Mouse (Mus musculus) neural tube, embryonic 13.5 days (tissue): ENCODE results near the gene Tinagl1. TPM values are rescaled to one million over a fixed set of nuclear protein-coding genes. Genes with fewer than 3 reads are reported as not detected.
A peak's percentile ranks its signal among the peaks of the same experiment; 100 is the strongest.

Experiments used
- ATAC-seq: fragments of 200-750 bp; cut with Nextera tagmentation; 2 replicates; pipeline ENCODE4 v1.8.0; 2017; ENCODE audit warnings: low read depth, mild to moderate bottlenecking, moderate TSS enrichment, moderate library complexity
- H3K27ac ChIP-seq: fragments of 300-500 bp; sonication (generic); replicated peaks from 2 replicates; pipeline ENCODE4 v1.5.1; 2015; ENCODE audit warnings: moderate library complexity, mild to moderate bottlenecking, inconsistent platforms
- H3K27me3 ChIP-seq: fragments of 300-500 bp; sonication (generic); 2 replicates; pipeline ENCODE4 v1.6.1; 2015; ENCODE audit warnings: mild to moderate bottlenecking, inconsistent platforms
- H3K36me3 ChIP-seq: fragments of 300-500 bp; sonication (generic); 2 replicates; pipeline ENCODE4 v1.6.1; 2015; ENCODE audit warnings: mild to moderate bottlenecking, inconsistent platforms
- H3K4me1 ChIP-seq: fragments of 300-500 bp; sonication (generic); replicated peaks from 2 replicates; pipeline ENCODE4 v1.6.1; 2015; ENCODE audit warnings: inconsistent platforms
- H3K4me2 ChIP-seq: fragments of 300-500 bp; sonication (generic); 2 replicates; pipeline ENCODE4 v1.6.1; 2015; ENCODE audit warnings: inconsistent platforms, mild to moderate bottlenecking, moderate library complexity
- H3K4me3 ChIP-seq: fragments of 300-500 bp; sonication (generic); 2 replicates; pipeline ENCODE4 v1.5.1; 2015; ENCODE audit warnings: mild to moderate bottlenecking, inconsistent platforms
- H3K9ac ChIP-seq: fragments of 300-500 bp; sonication (generic); 2 replicates; pipeline ENCODE4 v1.6.1; 2015; ENCODE audit warnings: moderate library complexity, mild to moderate bottlenecking, inconsistent platforms
- H3K9me3 ChIP-seq: fragments of 300-500 bp; sonication (generic); 2 replicates; pipeline ENCODE4 v1.6.1; 2016; ENCODE audit warnings: inconsistent platforms
- WGBS: fragments of 180-500 bp; shearing (Covaris S2); methylation state at CpG from one replicate; pipeline ENCODE4 v1.1.7; 2015; 5-methylcytosine and 5-hydroxymethylcytosine counted together
- polyA plus RNA-seq: library from polyadenylated mRNA; unstranded; fragments of >200 nt; fragmentation: Nextera tagmentation; extraction: Ambion mirVana; gene quantifications from 2 replicates; pipeline ENCODE4 v1.2.1, GENCODE M21; 2015

Gene Tinagl1
- polyA plus RNA-seq, 1 experiment from 2014 or later: 4.2 TPM

DNA sequence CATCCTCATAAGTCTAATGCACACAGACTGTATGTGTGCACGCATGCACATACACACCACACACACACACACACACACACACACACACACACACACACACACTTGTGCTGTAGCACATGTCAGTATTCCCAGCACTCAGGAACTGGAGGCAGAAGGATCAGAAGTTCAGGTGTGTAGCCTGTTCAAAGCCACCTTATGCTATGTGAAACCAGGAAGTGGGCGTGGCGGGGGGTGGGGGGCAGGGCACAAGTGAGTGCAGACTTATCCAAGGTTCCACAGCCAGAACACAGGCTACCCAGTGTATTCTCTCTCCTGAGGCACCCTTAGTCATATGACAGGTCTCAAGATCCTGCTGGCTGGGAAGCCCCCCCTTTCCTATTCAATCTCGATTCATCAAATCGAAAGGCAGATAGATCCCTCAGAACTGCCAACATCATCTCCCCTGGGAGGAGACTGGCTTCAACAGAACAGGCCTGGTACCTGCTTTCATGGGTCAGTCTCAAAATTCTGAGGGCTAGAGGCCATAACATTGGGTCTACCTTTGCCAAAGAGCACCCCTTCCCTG is 1.3 kb upstream of the Tinagl1 start:
- peaks cover 38% of the 10 kb centered on the region for H3K27me3 ChIP-seq
- peaks cover 30% of the 10 kb centered on the region for H3K4me1 ChIP-seq
- ATAC-seq: no peak
- no peaks in the 10 kb centered on the region for H3K36me3 ChIP-seq
- no peak overlapping the region for H3K9ac ChIP-seq
- H3K27ac ChIP-seq: no peak overlapping the region
- 75% methylated on average over 5 of the region's 5 CpGs for WGBS
- H3K4me2 ChIP-seq: no peak overlapping the region
- H3K9me3 ChIP-seq: no peaks in the 10 kb centered on the region
- H3K4me3 ChIP-seq: no peak overlapping the region

GRCm38 (mm10) chr4:130174335-130175031 is 439 bp downstream of the Tinagl1 start:
- Histone ChIP-seq H3K9me3 (no peaks in the 10 kb centered on the region), H3K4me2 (peak overlapping the region; percentile 41), H3K4me1 (peaks cover 30% of the 10 kb centered on the region), H3K9ac (0 out of 2 replicates have a peak overlapping the region, but pooled peaks have one; percentile 18), H3K27me3 (peaks cover 38% of the 10 kb centered on the region), H3K36me3 (no peaks in the 10 kb centered on the region), H3K27ac (no peak overlapping the region), H3K4me3 (peak overlapping the region; percentile 19)
- ATAC-seq: peak; percentile 23; the same call in 1 of the 2 replicates
- WGBS: 5% methylated on average over 25 of the region's 25 CpGs

GRCm38 (mm10) chr4:130173911-130174311 is 1.0 kb downstream of the Tinagl1 start:
- H3K27me3 ChIP-seq: peaks cover 38% of the 10 kb centered on the region
- H3K9ac ChIP-seq: no peak overlapping the region
- WGBS: 48% methylated on average over 19 of the region's 19 CpGs
- no peak overlapping the region for H3K27ac ChIP-seq
- no peaks in the 10 kb centered on the region for H3K36me3 ChIP-seq
- peaks cover 30% of the 10 kb centered on the region for H3K4me1 ChIP-seq
- ATAC-seq: no peak
- peak overlapping the region; percentile 41; the same call in 1 of the 2 replicates for H3K4me2 ChIP-seq
- no peaks in the 10 kb centered on the region for H3K9me3 ChIP-seq
- H3K4me3 ChIP-seq: no peak overlapping the region

DNA sequence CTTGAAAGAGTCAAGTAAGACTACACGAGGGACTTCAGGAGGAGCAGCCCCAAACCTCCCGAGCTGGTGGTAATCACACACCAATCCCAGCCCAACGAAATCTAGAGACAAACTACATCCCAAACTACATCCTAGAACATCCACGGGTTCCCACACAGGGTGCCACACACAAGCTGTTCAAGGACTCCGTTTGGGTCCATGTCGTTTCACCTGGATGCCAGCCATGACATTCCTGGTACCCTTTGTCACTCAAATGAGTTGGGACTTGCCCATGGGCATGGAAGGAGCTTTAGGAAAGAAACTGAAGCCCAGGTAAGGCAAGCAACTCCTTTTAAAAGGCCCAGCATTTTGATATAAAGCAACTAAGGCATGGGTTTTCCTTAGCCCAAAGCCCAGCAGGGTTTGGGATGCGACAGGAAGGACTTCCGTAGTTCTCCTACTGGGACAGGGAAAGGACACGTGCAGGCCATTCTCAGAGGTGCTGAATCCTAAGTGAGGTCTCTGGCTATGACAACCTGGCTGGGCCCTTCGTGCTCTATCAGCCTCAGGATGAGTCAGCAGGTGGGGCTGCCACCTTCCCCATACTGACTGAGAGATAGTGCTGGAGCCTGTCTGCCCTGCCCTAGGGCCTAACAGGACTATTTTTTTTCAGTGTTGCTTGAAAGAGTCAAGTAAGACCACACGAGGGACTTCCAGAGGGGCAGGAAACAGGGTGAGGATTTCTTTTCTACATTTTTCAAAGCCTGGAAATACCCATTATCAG is 1.7 kb downstream of the Tinagl1 start:
- no peak overlapping the region for H3K27ac ChIP-seq
- 67% methylated on average over 11 of the region's 11 CpGs for WGBS
- peaks cover 35% of the 10 kb centered on the region for H3K4me1 ChIP-seq
- ATAC-seq: no peak
- H3K4me3 ChIP-seq: no peak overlapping the region
- no peak overlapping the region for H3K4me2 ChIP-seq
- no peaks in the 10 kb centered on the region for H3K9me3 ChIP-seq
- H3K9ac ChIP-seq: no peak overlapping the region
- H3K36me3 ChIP-seq: no peaks in the 10 kb centered on the region
- peaks cover 38% of the 10 kb centered on the region for H3K27me3 ChIP-seq

GRCm38 (mm10) chr4:130171951-130172765 is 2.8 kb downstream of the Tinagl1 start:
- peaks cover 44% of the 10 kb centered on the region for H3K4me1 ChIP-seq

DNA sequence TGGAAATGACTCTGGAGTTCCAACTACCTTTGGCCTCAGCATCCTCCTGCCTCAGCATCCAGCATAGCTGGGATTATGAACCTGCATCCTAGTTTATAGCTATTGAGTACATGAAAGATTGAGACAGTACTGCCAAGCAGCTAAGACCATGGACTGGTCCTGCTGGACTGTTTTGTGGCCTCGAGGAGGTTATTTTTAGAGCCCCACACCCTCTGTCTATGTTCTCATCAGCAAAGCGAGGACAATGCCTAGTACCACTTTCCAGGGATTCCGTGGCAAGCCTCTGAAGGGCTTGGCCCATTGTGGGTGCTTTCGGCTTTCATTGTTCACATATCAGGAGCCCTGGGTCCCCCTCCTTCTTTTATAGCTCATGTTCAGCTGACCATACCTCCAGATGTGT is 4.6 kb downstream of the Tinagl1 start:
- Histone ChIP-seq H3K36me3 (no peaks in the 10 kb centered on the region), H3K4me2 (no peak overlapping the region), H3K27me3 (peaks cover 46% of the 10 kb centered on the region), H3K9ac (no peak overlapping the region), H3K4me3 (no peak overlapping the region), H3K9me3 (no peaks in the 10 kb centered on the region), H3K4me1 (peaks cover 40% of the 10 kb centered on the region), H3K27ac (no peak overlapping the region)
- no peak for ATAC-seq
- WGBS: 85% methylated on average over 4 of the region's 4 CpGs

More at GRCm38 (mm10) chr4:130171951-130172765, 2.8 kb downstream of the Tinagl1 start:
- no peaks in the 10 kb centered on the region for H3K9me3 ChIP-seq
- peaks cover 38% of the 10 kb centered on the region for H3K27me3 ChIP-seq
- 65% methylated on average over 11 of the region's 11 CpGs for WGBS
- ATAC-seq: no peak
- H3K27ac ChIP-seq: no peak overlapping the region
- H3K9ac ChIP-seq: no peak overlapping the region
- no peaks in the 10 kb centered on the region for H3K36me3 ChIP-seq
- no peak overlapping the region for H3K4me3 ChIP-seq
- no peak overlapping the region for H3K4me2 ChIP-seq

DNA sequence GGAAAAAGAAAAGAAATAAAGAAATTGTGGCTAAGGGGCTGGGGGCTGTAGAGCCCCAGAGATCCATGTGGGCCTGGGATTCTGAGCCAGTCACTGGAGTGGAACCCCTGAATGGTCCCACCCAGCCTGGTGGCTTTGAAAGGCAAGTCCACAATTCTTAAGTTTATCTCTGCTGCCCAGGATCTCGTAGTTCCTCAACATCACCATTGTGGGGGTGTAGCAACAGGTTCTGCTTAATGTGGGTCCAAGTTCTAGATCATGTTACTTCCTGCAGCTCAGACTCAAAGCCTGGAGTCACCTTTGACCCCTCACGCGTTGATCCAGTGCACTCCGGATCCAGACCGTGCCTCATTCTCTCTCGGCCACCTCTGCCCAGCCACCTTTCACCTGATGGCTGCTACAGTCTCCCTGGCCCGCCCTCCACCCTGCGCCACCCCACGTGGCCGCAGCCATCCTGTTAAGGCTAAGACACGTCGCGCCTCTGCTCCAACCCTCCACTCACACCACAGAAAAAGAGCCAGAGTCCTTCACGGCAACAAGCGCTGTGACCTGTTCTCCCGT is 5.4 kb downstream of the Tinagl1 start:
- Histone ChIP-seq H3K4me3 (no peak overlapping the region), H3K9me3 (no peaks in the 10 kb centered on the region), H3K4me1 (peaks cover 31% of the 10 kb centered on the region), H3K36me3 (no peaks in the 10 kb centered on the region), H3K9ac (no peak overlapping the region), H3K4me2 (no peak overlapping the region), H3K27me3 (peaks cover 46% of the 10 kb centered on the region), H3K27ac (no peak overlapping the region)
- no peak for ATAC-seq
- 87% methylated on average over 16 of the region's 16 CpGs for WGBS

DNA sequence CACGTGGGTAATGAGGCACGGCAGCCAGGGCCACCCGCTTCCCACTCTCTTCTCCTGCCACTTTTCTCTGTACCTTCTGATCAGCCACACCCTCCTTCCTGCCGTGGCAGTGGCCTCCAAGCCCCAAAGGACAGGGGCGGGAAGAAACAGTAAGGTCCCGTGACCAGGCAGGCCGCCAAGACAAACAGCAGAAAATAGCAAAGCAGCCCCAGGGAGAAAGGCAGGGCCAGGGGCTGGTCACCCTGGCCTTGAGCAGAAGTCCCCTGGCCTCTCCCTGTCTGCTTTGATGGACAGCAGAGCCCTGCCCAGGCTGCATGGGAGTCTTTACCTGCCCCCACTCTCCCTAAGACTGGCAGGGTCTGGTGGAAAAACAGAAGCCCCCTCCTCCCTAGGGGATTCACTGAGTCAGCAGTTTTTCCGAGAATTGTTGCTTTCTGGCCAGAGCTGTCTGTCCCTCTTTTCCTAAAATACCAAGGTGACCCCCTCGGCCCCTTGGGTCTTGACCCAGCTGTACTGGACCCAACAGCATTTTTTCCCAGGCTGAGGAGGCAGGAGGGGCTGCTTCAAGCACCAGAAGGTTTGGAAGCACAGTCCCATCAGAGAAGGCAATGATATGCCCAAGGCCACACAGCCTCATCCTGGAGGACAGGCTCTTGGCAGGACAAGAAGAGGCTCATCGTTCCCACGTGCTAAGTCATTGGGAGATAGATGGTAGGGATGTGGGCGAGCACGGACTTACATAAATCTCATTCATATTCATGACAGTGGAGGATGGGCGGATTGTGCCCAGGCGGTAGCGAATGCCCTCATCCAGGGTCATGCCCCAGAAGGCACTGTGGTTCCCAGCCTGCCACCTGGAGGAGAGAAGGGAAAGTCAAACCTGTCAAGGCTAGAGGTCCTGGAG is 6.4 kb downstream of the Tinagl1 start:
- Histone ChIP-seq H3K9me3 (no peaks in the 10 kb centered on the region), H3K36me3 (no peaks in the 10 kb centered on the region), H3K4me2 (peak overlapping the region; percentile 24; the same call in 1 of the 2 replicates), H3K27me3 (peaks cover 46% of the 10 kb centered on the region), H3K4me1 (peaks cover 26% of the 10 kb centered on the region), H3K27ac (no peak overlapping the region), H3K4me3 (no peak overlapping the region), H3K9ac (no peak overlapping the region)
- no peak for ATAC-seq
- WGBS: 35% methylated on average over 16 of the region's 16 CpGs

- H3K9me3 ChIP-seq: no peaks in the 10 kb centered on the region
- no peak overlapping the region for H3K27ac ChIP-seq
- peaks cover 34% of the 10 kb centered on the region for H3K4me1 ChIP-seq
- H3K27me3 ChIP-seq: peaks cover 47% of the 10 kb centered on the region
- 50% methylated on average over 9 of the region's 9 CpGs for WGBS
- ATAC-seq: no peak
- H3K36me3 ChIP-seq: no peaks in the 10 kb centered on the region
- peak overlapping the region; percentile 38 for H3K4me2 ChIP-seq
- H3K9ac ChIP-seq: no peak overlapping the region
- 0 out of 2 replicates have a peak overlapping the region, but pooled peaks have one; percentile 2 for H3K4me3 ChIP-seq
Measured at GRCm38 (mm10) chr4:130167814-130168213, 7.1 kb downstream of the Tinagl1 start.

DNA sequence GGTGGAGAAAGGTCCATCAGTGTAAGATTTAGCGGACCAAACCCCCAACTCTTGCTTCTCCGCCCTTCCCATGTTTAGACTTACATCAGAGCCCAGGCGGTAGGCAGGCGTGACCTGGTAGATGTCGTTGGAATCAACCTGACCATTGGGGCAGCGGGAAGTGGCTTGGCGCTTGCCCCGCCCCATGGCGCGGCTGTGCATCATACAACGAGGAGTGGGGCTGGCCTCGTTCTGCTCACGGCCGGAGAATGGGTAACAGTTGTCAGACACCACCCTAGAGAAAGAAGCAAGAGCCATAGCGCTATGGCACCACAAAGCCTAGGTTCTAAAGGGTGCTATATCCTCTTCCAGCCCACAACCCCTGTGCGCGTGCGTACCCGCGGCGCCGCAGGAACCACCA is 7.6 kb downstream of the Tinagl1 start:
- Histone ChIP-seq H3K9ac (no peak overlapping the region), H3K36me3 (no peaks in the 10 kb centered on the region), H3K9me3 (no peaks in the 10 kb centered on the region), H3K27ac (no peak overlapping the region), H3K4me2 (peak overlapping the region; percentile 38), H3K4me1 (peaks cover 35% of the 10 kb centered on the region), H3K4me3 (0 out of 2 replicates have a peak overlapping the region, but pooled peaks have one; percentile 2), H3K27me3 (peaks cover 47% of the 10 kb centered on the region)
- ATAC-seq: no peak
- WGBS: 51% methylated on average over 22 of the region's 22 CpGs

GRCm38 (mm10) chr4:130166592-130166991 is 8.3 kb downstream of the Tinagl1 start:
- WGBS: 82% methylated on average over 8 of the region's 8 CpGs

More at GRCm38 (mm10) chr4:130166592-130166991, 8.3 kb downstream of the Tinagl1 start:
- peaks cover 51% of the 10 kb centered on the region for H3K27me3 ChIP-seq
- no peak for ATAC-seq
- H3K4me1 ChIP-seq: peaks cover 30% of the 10 kb centered on the region
- H3K9me3 ChIP-seq: no peaks in the 10 kb centered on the region
- no peaks in the 10 kb centered on the region for H3K36me3 ChIP-seq
- no peak overlapping the region for H3K4me2 ChIP-seq
- H3K4me3 ChIP-seq: no peak overlapping the region
- no peak overlapping the region for H3K27ac ChIP-seq
- no peak overlapping the region for H3K9ac ChIP-seq
